Mouse (Mus musculus) adrenal gland, postnatal 4 days (tissue): ENCODE data around the gene Abhd12. TPM values are rescaled to one million over a fixed set of nuclear protein-coding genes. Genes with fewer than 3 reads are reported as not detected.

ENCODE experiments used
- DNase-seq, 2 experiments: peaks; one replicate each; pipeline ENCODE4 v3.0.0; 2021 to 2022; ENCODE audit warnings: low spot score in 2 of 2, mixed read lengths in 2 of 2
- total RNA-seq, 2 experiments: library from RNA; stranded (reverse); gene quantifications; 2 replicates each; pipeline ENCODE4 v1.2.3; 2021

The Abhd12 gene
- total RNA-seq, 2 experiments from 2014 or later = 52.0 to 52.8 TPM

DNA sequence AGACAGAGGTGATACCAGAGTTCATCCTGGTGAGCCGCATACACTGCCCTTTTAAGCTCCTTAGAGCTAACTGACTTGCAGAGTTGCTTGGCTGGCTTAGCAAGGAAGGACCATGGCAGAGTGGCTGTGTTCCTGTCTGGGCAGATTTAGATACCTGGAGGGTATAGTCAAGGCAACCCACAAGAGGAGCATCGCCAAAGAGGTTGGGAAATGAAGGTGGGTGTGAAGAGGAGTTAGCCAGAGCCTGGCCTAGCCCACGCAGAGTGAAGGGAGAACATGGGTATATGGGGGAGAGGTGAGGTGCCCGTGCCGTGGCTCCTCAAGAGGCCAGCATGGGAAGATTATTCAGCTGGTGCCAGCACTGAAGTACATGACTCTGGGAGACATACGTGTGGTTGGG lies 91.7 kb downstream of the Abhd12 start:
- no peak for DNase-seq

DNA sequence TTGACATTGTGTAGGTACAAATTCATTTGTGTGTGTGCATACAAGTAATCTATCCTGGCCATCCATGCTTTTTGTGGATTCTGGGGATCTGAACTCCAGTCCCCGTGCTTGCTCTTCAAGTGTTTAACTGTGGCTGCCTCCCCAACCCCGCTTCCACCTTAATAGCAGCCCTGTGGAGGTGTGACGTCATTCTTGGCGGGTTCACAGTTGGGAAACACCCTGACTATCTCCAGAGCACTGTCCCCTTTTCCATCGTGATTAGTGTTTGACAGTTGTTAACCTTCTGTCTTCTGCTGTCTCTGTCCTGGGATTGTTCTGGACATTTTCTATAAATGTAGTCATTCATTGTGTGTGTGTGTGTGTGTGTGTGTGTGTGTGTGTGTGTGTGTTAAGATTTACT lies 93.9 kb downstream of the Abhd12 start:
- no peak for DNase-seq

DNA sequence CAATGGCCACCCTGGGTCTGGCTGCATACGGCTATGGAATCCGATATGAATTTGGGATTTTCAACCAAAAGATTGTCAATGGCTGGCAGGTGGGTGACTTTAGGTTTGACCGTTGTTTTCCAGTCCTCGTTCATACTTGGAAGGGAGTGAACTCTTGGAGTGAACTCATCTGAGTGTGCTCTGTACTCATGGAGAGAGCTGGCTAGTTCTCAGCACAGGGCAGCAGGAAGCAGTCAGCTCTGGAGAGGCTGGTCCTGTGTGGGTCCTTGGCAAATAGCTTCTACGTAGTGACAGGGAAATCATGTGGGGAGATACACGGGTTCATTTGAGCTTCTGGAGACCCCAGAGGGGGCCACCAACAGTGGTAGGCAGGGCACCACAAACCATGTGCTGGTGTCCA lies 95.7 kb downstream of the Abhd12 start:
- no peak for DNase-seq

DNA sequence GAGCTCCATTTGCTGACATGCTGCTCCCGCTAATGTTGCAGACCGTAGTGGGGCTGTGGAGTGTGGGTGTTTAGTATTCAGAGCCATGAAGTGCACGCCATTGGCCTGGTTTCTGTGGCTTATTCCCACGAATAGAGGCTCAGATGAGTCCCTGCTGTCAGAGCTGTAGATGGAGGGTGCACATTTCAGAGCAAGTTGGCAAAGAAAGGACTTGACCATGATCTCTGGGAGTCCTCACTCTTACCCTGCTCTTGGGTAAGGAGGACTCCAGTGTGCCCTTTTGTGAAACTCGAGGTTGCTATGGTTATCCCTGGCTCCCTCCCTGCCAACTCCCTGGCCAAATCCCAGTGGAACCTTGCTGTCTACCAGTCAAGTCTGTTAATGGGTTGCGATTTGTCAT lies 96.2 kb downstream of the Abhd12 start:
- DNase-seq = no peak

DNA sequence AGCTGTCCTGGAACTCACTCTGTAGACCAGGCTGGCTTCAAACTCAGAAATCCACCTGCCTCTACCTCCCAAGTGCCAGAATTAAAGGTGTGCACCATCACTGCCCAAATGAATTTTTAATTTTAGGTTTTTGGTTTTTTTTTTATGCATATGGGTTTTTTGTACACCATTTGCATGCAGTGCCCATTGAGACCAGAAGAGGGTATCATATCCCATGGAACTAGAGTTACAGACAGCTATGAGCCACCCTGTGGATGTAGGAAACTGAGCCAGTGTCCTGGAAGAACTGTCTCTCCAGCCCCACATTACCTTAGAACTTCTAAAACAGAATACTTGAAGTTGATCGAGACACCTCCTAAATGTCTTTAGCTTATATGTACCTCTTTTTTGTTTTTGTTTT lies 101.5 kb downstream of the Abhd12 start:
- DNase-seq = no peak

DNA sequence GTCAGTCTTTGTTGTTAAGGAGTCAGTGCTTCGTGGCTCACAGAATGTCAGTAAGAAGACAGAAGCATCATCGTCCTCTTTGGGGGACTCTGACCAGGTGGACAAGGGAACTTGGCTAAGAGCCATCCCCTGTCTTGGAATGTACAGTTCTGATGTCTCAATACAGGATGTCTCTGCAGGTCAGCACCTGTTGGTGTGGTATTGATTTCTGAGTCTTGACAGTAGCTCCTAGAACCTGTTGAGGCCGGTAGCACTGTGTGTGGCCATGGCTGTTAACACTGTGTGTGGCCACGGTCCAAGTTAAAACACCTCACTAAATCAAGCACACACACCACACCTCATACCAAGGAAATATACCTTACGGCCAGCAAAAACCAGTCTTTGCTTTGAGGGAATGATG lies 103.9 kb downstream of the Abhd12 start:
- DNase-seq = no peak

DNA sequence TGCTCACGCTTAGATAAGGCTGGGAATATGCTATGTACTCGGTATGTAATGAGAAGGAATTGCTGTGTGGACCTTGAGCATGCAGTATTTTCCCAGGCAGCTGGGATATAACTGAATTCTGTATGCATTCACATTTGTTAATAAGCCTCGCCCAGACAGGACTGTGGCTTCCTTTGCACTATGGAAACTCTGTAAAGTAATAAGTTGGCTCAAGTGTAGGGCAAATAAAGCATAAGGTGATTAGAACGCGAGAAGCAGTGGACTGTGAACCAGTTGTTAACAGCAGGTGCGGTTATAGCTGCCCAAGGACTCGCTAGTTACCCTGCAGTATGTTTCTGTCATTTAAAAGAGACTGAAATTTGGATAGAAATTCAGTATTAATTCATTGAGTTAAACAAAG lies 106.5 kb downstream of the Abhd12 start:
- no peak for DNase-seq

DNA sequence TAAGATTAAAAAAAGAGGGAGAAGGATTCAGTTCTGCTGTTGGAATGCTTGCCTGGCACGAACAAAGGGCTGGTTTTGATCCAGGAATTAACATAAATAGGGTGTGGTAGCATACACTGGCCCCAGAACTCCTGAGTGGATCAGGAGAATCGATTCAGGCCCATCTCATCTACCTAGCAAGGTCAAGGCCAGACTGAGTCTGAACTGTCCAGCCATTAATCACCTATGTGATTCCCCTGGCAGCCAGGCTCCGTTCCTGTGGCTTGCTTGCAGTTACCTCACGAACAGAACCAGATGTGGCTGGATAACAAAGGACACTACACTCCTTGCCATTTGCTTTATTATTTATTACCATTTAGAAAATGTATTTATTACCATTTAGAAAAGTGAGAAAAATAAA lies 111.2 kb downstream of the Abhd12 start:
- DNase-seq = no peak

DNA sequence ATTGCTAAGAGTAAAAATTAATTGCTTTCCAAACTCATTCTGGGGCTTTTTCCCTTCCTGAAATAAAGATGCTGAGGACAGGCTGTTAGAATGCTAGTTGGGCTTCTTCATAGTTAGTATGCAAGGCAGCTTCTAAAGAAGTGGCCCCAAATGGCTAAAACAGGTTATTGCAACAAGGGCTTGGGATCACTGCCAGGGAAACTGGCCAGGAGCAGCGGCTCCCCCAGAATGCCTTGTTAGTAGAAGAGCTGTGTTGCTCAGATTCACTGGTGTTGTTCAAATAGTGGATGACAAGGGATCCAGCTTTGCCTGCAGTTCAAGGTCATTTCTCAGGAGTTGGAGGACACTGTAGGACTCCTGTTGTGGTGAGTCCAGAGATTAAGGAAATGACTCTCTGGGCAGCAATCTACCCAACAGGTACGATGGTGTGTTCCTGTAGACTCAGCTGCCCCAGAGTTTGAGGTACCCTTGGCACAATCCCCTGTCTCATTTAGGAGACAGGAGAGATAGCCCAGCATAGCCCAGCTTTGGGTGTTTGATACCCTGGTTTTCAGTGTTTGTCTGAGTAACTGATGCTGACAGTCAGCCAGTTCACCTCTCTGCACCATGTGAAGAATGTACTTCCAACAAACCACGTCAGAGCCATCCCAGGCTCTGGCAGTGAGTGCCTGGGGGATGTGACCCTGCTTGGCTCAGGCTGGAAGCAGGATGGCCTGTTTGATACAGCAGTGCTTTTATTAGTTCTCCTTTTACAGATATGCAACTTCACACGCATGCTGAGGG lies 115.6 kb downstream of the Abhd12 start:
- peak; percentile 31 to 59 for DNase-seq

DNA sequence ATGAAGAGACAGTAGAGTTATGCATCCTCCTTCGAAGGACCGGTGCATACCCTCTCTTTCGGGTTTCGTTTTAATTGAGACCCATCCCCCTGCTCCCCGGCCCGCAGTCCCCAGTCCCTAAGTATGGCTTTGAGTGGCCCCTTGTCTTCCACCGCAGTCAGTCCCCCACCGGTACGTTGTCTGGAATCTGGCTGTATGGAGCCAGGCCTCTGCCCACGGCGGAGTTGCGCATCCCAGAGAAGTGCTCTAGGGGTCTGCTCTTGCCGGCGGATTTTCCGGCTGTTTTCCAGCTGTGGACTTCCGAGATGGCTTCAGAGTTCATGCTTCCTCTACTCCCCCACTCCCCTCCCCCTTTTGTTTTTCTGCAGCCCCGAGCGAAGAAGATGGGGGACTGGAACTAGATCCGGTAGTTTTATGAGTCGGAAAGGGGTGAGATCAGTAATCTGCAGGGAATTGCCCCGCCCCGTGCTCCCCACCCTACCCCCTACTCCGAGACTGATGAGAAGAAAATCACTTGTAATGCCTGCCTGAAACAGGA lies 117.2 kb downstream of the Abhd12 start:
- no peak for DNase-seq

DNA sequence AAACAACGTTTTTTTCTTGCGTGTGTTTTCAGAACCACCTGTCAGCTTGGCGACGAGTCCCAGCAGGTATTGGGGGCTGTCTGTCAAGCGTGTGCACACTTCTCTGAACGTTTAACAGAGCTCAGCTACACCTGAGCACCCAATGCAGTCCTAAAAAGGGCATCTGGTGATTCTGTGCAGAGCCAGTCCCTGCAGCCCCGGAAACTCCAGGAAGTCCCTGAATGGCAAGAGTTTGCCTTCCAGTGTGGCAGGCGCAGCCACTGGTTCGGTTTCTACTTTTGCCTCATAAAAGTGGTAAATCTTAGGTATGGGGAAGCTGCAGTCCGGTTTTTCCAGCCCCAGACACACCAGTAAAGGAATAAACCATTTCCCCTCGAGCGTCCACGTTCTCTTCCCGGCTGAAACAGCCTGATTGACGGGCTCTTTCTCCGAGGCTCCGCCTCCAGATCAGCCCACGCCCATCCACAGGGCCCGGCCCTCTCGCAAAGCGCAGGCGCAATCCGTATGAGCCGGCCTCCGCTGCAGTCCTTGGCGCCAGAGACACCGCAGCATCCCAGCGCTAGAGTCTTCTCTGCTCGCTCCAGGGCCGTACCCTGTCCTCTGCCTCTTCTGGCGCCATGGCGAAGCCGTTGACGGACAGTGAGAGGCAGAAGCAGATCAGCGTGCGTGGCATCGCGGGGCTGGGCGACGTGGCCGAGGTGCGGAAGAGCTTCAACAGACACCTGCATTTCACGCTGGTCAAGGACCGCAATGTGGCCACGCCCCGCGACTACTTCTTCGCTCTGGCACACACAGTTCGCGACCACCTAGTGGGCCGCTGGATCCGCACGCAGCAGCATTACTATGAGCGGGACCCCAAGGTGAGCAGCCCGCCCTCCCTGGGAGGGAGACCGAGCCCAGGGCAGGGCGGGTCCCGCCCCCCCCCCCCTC lies 118.0 kb downstream of the Abhd12 start, which contains the start of gene Pygb:
Gene Pygb, plus strand, starts transcription at position 485 of the 930 bp plus-strand sequence.
- peak; percentile 55 to 67 for DNase-seq

DNA sequence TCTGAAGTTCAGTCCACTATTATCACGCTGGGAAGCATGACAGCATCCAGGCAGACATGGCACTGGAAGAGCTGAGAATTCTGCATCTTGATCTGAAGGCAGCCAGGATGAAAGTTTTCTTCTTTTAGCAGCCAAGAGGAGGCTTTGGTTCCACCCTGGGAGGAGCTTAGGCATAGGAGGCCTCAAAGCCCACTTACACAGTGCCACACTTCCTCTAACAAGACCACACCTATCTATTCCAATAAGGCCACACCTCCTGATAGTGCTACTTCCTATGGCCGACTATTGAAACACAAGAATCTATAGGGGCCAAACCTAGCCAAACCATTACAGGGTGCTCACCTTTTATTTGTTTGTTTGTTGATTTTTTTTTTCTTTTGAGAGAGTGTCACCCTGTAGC lies 121.7 kb downstream of the Abhd12 start:
- DNase-seq = no peak

Other genes starting within 250 kb of the Abhd12 start
- 10 to 100 TPM; 10.8 to 17.1 TPM for gene Acss1, start 236.2 kb downstream of the Abhd12 start, total RNA-seq
- gene Vsx1, start 215.4 kb downstream of the Abhd12 start, total RNA-seq = not detected
- 10 to 100 TPM; 11.2 to 12.8 TPM for gene Entpd6, start 155.7 kb downstream of the Abhd12 start, total RNA-seq
- gene Pygb, start 118.0 kb downstream of the Abhd12 start, total RNA-seq = 10 to 100 TPM; 52.2 to 54.5 TPM
- gene Gins1, start 659 bp upstream of the Abhd12 start, total RNA-seq = 10 to 100 TPM; 12.6 to 12.9 TPM
- 10 to 100 TPM; 29.1 to 31.7 TPM for gene Ninl, start 134.6 kb upstream of the Abhd12 start, total RNA-seq
- 10 to 100 TPM; 16.2 to 17.8 TPM for gene Nanp, start 134.7 kb upstream of the Abhd12 start, total RNA-seq
- gene Gm14151, start 187.6 kb upstream of the Abhd12 start, total RNA-seq = not detected
- not detected for gene Gm14147, start 193.5 kb upstream of the Abhd12 start, total RNA-seq